Mouse (Mus musculus) brain, embryonic 14.5 days (tissue): ENCODE measurements around the gene Spock1.

Source experiments
- CTCF ChIP-seq: fragments of 200-500 bp; IDR thresholded peaks from 2 replicates; pipeline ENCODE4 v1.5.1; 2012; ENCODE audit warnings: inconsistent platforms, mild to moderate bottlenecking, moderate library complexity, borderline replicate concordance; ENCODE audit not compliant: insufficient read depth, insufficient read length; ENCODE audit errors: extremely low read depth
- POLR2A ChIP-seq: fragments of 200-500 bp; IDR thresholded peaks from 2 replicates; pipeline ENCODE4 v1.6.1; 2012; ENCODE audit warnings: mild to moderate bottlenecking, inconsistent platforms, borderline replicate concordance; ENCODE audit not compliant: poor library complexity, insufficient read depth, insufficient read length, severe bottlenecking; ENCODE audit errors: extremely low read depth

GRCm38 (mm10) chr13:57588558-57589273 is 319.4 kb downstream of the Spock1 start:
- TF ChIP-seq CTCF (no peak), POLR2A (no peak)
